Mouse (Mus musculus): ENCODE data around the gene Prrx1.

Gene Prrx1

DNA sequence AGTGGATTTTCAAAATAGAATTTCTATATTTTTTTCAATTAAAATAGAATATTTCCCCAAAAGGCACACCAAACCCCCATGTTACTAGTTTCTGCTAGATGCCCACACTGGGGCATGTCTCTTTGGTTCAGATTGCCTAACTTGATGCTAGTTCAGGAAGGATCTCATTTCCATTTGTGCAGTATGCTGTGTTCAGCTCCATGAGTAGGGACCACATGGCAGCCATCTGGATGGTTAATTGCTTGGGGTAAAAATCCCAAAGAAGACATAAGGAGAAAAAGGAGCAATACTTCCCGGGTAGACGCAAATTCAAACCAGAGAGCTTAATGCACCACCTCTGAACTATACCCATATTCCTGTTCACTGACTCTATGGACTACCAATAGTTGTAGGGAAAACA is 57.6 kb downstream of the Prrx1 start:
- DNase-seq = no peak

DNA sequence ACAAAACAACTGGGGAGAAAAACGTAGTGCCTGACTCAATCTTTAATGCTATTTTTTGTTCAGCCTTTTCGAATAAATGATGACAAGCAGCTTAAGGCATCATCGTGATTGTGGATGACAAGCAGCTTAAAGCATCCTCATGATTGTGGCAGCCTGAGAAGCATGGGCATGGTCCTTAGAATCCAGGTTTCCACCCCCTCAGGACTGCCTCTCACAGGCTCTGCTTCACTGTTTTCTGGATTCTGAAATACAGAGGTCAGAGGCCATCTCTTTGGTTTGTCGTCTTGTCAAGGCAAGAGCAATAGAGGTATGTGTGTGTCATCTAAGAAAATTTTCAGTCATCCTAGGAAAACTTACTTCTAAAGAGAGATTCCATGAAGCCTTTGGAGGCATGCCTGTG is 60.7 kb downstream of the Prrx1 start:
- no peak for DNase-seq

GRCm38 (mm10) chr1:163252331-163252730 is 61.2 kb downstream of the Prrx1 start:
- DNase-seq = no peak

DNA sequence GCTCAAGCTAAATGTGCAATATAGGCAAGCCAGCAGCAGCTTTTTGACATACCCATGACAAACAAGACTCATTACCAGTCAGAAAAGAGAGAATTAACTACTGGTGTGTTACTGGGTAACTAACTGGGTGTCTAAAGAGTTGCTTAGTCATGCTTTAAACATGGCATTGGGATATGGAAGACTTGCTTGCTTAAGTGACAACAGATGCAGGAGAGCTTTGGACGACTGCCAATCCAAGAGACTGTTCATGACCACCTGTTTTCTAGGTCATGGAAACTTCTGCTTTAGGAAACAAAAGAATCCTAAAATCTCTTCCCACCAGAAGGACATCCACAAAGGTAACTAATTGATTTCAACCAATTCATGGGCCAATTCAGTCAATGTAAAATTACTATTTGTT is 61.7 kb downstream of the Prrx1 start:
- no peak for DNase-seq

GRCm38 (mm10) chr1:163238950-163239349 is 74.6 kb downstream of the Prrx1 start:
- DNase-seq = no peak

GRCm38 (mm10) chr1:163231230-163231629 is 82.3 kb downstream of the Prrx1 start:
- DNase-seq = no peak

GRCm38 (mm10) chr1:163226271-163226670 is 87.2 kb downstream of the Prrx1 start:
- no peak for DNase-seq

DNA sequence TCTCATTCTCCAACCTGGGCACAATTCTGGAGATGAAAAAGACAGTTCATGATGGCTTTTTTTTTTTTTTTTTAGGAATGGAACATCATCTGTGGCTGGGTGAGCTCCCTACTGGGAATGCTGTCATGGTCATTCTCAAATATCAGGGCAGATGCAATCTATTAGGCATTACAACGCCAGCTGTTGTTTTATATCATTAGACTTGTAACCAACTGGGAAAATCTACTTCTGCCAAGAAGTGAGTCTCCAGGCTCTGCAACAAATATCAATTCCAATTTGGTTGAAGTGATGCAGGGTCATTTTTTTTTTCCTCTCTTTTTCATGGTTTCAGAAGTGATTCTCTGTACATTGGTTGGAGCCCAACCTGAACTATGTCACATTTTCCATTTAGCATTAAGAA is 91.7 kb downstream of the Prrx1 start:
- no peak for DNase-seq

DNA sequence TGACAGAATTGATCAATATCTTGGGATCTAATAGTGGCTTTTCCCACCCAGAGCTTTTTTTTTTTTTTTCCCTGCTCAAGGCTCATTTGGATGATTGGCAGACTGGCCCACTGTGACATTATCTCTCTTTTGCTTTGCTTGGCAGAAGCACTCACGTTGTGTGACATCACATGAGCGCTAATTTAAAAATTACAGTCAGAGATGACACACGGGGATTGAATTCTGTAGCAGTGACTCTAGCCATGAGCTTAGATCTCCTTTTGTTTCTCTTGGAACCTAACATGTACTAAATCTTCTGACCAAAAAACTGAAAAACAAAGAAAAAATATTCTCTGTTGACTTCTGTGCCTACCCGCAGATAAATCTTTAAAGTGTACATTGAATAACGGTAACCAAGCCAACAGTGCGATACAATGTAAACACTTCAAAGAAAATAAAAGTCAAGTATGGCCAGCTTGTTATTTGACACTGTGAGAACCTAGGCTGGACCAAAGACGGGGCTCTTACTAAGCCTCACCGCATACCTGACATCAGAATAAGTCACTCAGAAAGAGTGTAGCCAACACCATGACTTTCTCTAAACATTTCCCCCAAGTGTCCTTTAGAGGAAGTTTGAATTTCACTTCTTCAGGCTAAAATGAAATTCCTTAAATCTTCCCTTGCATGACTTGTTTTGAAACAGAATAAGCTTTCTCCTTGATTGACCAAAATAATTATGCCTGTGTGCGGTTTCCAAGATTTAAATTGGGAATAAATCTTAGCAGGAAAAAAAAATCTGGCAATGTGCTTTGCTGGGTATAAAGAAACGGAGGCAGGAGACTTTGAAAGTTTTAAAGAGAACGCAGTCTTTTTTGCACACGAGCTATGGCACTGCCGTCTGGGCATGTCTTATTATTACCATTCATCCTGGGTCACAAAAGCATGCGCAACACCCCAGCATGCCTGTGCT is 104.3 kb downstream of the Prrx1 start:
- no peak for DNase-seq

DNA sequence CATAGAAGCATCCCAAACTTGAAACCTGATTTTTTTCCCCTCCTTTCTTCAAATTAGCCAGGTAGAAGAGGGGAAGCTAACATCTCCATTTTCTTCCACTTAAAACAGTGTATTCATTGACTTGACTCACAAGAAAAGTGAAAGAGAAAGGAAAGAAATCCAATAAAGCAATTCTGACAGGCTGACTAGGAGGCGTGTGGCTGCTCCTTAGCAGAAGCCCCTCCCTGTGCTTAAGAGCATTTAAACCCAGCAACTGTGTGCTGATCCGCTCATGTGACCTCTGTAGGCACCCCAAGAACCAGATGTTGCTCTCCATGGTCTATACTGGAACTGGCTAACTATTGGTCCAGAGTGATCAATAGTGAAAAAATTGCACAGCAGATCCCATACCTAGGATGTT is 114.7 kb downstream of the Prrx1 start:
- DNase-seq = no peak

GRCm38 (mm10) chr1:163198059-163198458 is 115.5 kb downstream of the Prrx1 start:
- no peak for DNase-seq

All from kidney, adult 18-20 months (tissue).